Comparison of ENCODE assay signal across 29 mouse cellular contexts in the genomic region with DNA sequence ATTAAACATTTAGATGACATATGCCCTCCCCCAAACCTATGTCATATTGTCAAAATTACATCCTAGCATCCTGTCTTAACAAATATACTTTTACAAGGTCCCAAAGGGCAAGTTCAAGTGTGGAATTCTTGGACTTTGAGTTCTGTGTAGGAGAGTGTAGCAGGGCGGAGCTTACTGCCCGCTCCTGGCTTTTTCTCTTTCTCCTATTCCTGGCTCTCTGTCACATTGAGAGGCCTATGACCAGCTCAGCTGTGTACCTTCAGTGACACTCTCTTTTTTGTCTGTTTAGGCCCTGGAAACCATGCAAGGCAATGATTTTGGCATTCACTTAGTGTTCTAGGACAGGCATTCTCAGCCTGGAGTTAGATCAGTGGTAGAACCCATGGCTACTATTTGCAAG. TPM values are rescaled to one million over a fixed set of nuclear protein-coding genes. Genes with fewer than 3 reads are reported as not detected.
A peak's percentile ranks its signal among the peaks of the same experiment; 100 is the strongest.
DNase-seq lines count a peak whose midpoint lies in the region; ATAC-seq lines count a peak whose summit lies in the region.
"Had no signal": no experiment of that assay in that cellular context is flagged by ENCODE, and none has a peak within 500 bp of the region (broad histone marks: within the 10 kb centered on the region; RNA-seq: fewer than 3 reads in every experiment).

No protein-coding gene starts in this region.

- H3K4me3 ChIP-seq in kidney, embryonic 16.5 days (ENCODE audit: low read length), result no peak overlapping the region
- H3K4me3 ChIP-seq: forebrain, embryonic 13.5 days; heart, embryonic 10.5 days; hindbrain, embryonic 12.5 days; megakaryocyte, embryonic 14.5 days; midbrain, embryonic 12.5 days had no signal

- no peak overlapping the region for H3K9ac ChIP-seq in kidney, embryonic 16.5 days (replicated peaks; ENCODE audit: low read length)
- H3K9ac ChIP-seq: forebrain, embryonic 13.5 days; hindbrain, embryonic 12.5 days; midbrain, embryonic 12.5 days had no signal

- H3K9me3 ChIP-seq in kidney, embryonic 16.5 days (ENCODE audit: low read length), result no peaks in the 10 kb centered on the region
- H3K9me3 ChIP-seq: forebrain, embryonic 13.5 days; G1E; heart, embryonic 10.5 days; hindbrain, embryonic 12.5 days; megakaryocyte, embryonic 14.5 days; midbrain, embryonic 12.5 days had no signal

- no peak overlapping the region for H3K4me2 ChIP-seq in kidney, embryonic 16.5 days (replicated peaks; ENCODE audit: low read depth, low read length)
- H3K4me2 ChIP-seq: forebrain, embryonic 13.5 days; hindbrain, embryonic 12.5 days; midbrain, embryonic 12.5 days had no signal

- H3K36me3 ChIP-seq in kidney, embryonic 16.5 days (ENCODE audit: insufficient read depth, low read length), result no peaks in the 10 kb centered on the region
- H3K36me3 ChIP-seq: G1E; heart, embryonic 10.5 days; hindbrain, embryonic 12.5 days; midbrain, embryonic 12.5 days had no signal

- H3K27me3 ChIP-seq in kidney, embryonic 16.5 days (ENCODE audit: insufficient read depth, low read length), result no peaks in the 10 kb centered on the region
- H3K27me3 ChIP-seq: forebrain, embryonic 13.5 days; hindbrain, embryonic 12.5 days; megakaryocyte, embryonic 14.5 days had no signal

- H3K4me1 ChIP-seq in kidney, embryonic 16.5 days (ENCODE audit: insufficient read depth, low read length), result peaks cover under 1% of the 10 kb centered on the region; the same call in 1 of the 2 replicates
- H3K4me1 ChIP-seq: midbrain, embryonic 12.5 days had no signal

- DNase-seq in kidney, adult 11 months, result peak; percentile 54
- DNase-seq in kidney, postnatal 25 days, result no peak
- peak; percentile 39 for DNase-seq in kidney, postnatal 14 days
- peak; percentile 38 for DNase-seq in lung, postnatal 36 days
- DNase-seq in lung, postnatal 4 days, result no peak
- DNase-seq in yolk sac, embryonic 10.5 days (ENCODE audit: low spot score), result peak; percentile 32
- DNase-seq in cerebellum, postnatal 4 days (ENCODE audit: low spot score in 2 of 2), result no peak
- DNase-seq: adrenal gland, adult 8-10 months; cerebellum, adult 8-10 months; cerebellum, postnatal 25 days; gastrocnemius, postnatal 14 days; heart, postnatal 36 days; layer of hippocampus, postnatal 36 days; left cerebral cortex, postnatal 4 days; lung, adult 2 months; lung, postnatal 14 days; retina, postnatal 1 day; right cerebral cortex, postnatal 14 days; spleen, adult 18-20 months; thymus, postnatal 14 days had no signal

- ATAC-seq in kidney, embryonic 16.5 days (ENCODE audit: low FRiP score, low TSS enrichment), result no peak
- ATAC-seq: forebrain, embryonic 13.5 days; hindbrain, postnatal 0 days had no signal

- WGBS in kidney, embryonic 16.5 days, result 82% methylated on average over 2 of the region's 2 CpGs

- H3K27ac ChIP-seq in kidney, embryonic 16.5 days (ENCODE audit: low read length), result no peak overlapping the region
- H3K27ac ChIP-seq: forebrain, embryonic 13.5 days; heart, embryonic 10.5 days; hindbrain, embryonic 12.5 days; hindbrain, postnatal 0 days; kidney, postnatal 0 days; midbrain, embryonic 12.5 days had no signal

RNA-seq across cellular contexts. Expression of a gene that starts 4.1 kb away (rescaled TPM):
- 1,053 and 1,127 TPM in 2 replicates for polyA plus RNA-seq in kidney, embryonic 16.5 days (2015; fragmentation: Nextera tagmentation; extraction: Ambion mirVana)

Comparison
In these comparisons a context has a peak if more than half of its experiments do, and no peak if none do; other contexts are left out.
1. DNase-seq: peak in kidney, adult 11 months (single experiment), kidney, postnatal 14 days (single experiment), lung, postnatal 36 days (single experiment) and yolk sac, embryonic 10.5 days (single experiment); none in kidney, postnatal 25 days (0 of 2), lung, postnatal 4 days (0 of 2) and cerebellum, postnatal 4 days (0 of 2).